Mouse (Mus musculus): ENCODE results near the gene Cst10. TPM values are rescaled to one million over a fixed set of nuclear protein-coding genes. Genes with fewer than 3 reads are reported as not detected.

Cst10 gene
- not detected in 2 replicates for polyA plus RNA-seq (2015; fragmentation: Nextera tagmentation; extraction: Ambion mirVana)

GRCm38 (mm10) chr2:149404757-149405156 is at the start of gene Cst10:
TSS of gene Cst10 (plus strand) at chr2:149405057.
- Histone ChIP-seq H3K4me2 (no peak within 1 kb of the TSS), H3K27ac (replicated peaks) (no peak within 1 kb of the TSS), H3K27me3 (no peaks in the 10 kb centered on the region), H3K4me3 (replicated peaks) (no peak within 1 kb of the TSS), H3K9ac (no peak within 1 kb of the TSS), H3K4me1 (replicated peaks) (no peaks in the 10 kb centered on the region), H3K9me3 (replicated peaks) (no peaks in the 10 kb centered on the region), H3K36me3 (replicated peaks) (no peaks in the 10 kb centered on the region)
- ATAC-seq (ENCODE audit: insufficient read depth), result no peak
- WGBS (ENCODE audit: insufficient replicate concordance), result 45% methylated on average over 1 of the region's 1 CpGs

GRCm38 (mm10) chr2:149392951-149393350 is 11.9 kb upstream of the Cst10 start:
- H3K27ac ChIP-seq (replicated peaks), result no peak overlapping the region
- no peaks in the 10 kb centered on the region for H3K36me3 ChIP-seq (replicated peaks)
- no peak overlapping the region for H3K9ac ChIP-seq
- WGBS (ENCODE audit: insufficient replicate concordance), result 36% methylated on average over 3 of the region's 3 CpGs
- no peaks in the 10 kb centered on the region for H3K27me3 ChIP-seq
- H3K4me3 ChIP-seq (replicated peaks), result no peak overlapping the region
- H3K9me3 ChIP-seq (replicated peaks), result no peaks in the 10 kb centered on the region
- ATAC-seq (ENCODE audit: insufficient read depth), result no peak
- H3K4me2 ChIP-seq, result no peak overlapping the region
- H3K4me1 ChIP-seq (replicated peaks), result no peaks in the 10 kb centered on the region

- Histone ChIP-seq H3K36me3 (replicated peaks) (no peaks in the 10 kb centered on the region), H3K4me2 (no peak overlapping the region), H3K27ac (replicated peaks) (no peak overlapping the region), H3K27me3 (no peaks in the 10 kb centered on the region), H3K4me3 (replicated peaks) (no peak overlapping the region), H3K9ac (no peak overlapping the region), H3K4me1 (replicated peaks) (no peaks in the 10 kb centered on the region), H3K9me3 (replicated peaks) (no peaks in the 10 kb centered on the region)
- no peak for ATAC-seq (ENCODE audit: insufficient read depth)
- 17% methylated on average over 3 of the region's 4 CpGs for WGBS (ENCODE audit: insufficient replicate concordance)
Observed at GRCm38 (mm10) chr2:149422564-149422963, 17.7 kb downstream of the Cst10 start.

Measured in liver, embryonic 15.5 days (tissue).